Mouse (Mus musculus) layer of hippocampus, adult 8-10 months (tissue): ENCODE results near the gene Fbxl4. TPM values are rescaled to one million over a fixed set of nuclear protein-coding genes. Genes with fewer than 3 reads are reported as not detected.
"Not testable (repeated sequence)": the region's sequence is repeated elsewhere in the genome, so short reads cannot be mapped to it uniquely, and the experiment has no call there.

Experiments used
- DNase-seq, 2 experiments: peaks; one replicate each; pipeline ENCODE4 v3.0.0; 2022; ENCODE audit warnings: low spot score in 2 of 2
- total RNA-seq, 4 experiments: library from RNA; stranded (reverse); gene quantifications; 2 replicates each; pipeline ENCODE4 v1.2.4; 2022

Fbxl4 gene
- total RNA-seq: 10 to 100 TPM; 15.5 to 19.6 (median 18.6) TPM

- peak; percentile 71 to 81 for DNase-seq
Observed at GRCm38 (mm10) chr4:22357266-22357930, at the start of gene Fbxl4. TSS of gene Fbxl4 (plus strand) at chr4:22357543.

- DNase-seq: no peak
Observed at GRCm38 (mm10) chr4:22314564-22314963, 42.8 kb upstream of the Fbxl4 start.

- no peak for DNase-seq
Observed at GRCm38 (mm10) chr4:22342816-22343573, 14.3 kb upstream of the Fbxl4 start.

- DNase-seq: not testable (repeated sequence)
Observed at GRCm38 (mm10) chr4:22349086-22349485, 8.3 kb upstream of the Fbxl4 start.

- no peak for DNase-seq
Observed at GRCm38 (mm10) chr4:22357931-22358300, 573 bp downstream of the Fbxl4 start.

- no peak for DNase-seq
Observed at GRCm38 (mm10) chr4:22358487-22358886, 1.1 kb downstream of the Fbxl4 start.

- DNase-seq: no peak
Observed at GRCm38 (mm10) chr4:22367368-22367767, 10.0 kb downstream of the Fbxl4 start.

- DNase-seq: no peak
Observed at GRCm38 (mm10) chr4:22378516-22378915, 21.2 kb downstream of the Fbxl4 start.

GRCm38 (mm10) chr4:22380646-22381045 lies 23.3 kb downstream of the Fbxl4 start:
- DNase-seq: no peak

GRCm38 (mm10) chr4:22383528-22384265 lies 26.4 kb downstream of the Fbxl4 start:
- DNase-seq: no peak

GRCm38 (mm10) chr4:22390045-22390444 lies 32.7 kb downstream of the Fbxl4 start:
- DNase-seq: no peak

- DNase-seq: no peak
Observed at GRCm38 (mm10) chr4:22392777-22393473, 35.6 kb downstream of the Fbxl4 start.

GRCm38 (mm10) chr4:22395404-22395803 lies 38.1 kb downstream of the Fbxl4 start:
- no peak for DNase-seq

GRCm38 (mm10) chr4:22396484-22397000 lies 39.2 kb downstream of the Fbxl4 start:
- no peak for DNase-seq

- no peak for DNase-seq
Observed at GRCm38 (mm10) chr4:22397003-22397402, 39.7 kb downstream of the Fbxl4 start.

- DNase-seq: no peak
Observed at GRCm38 (mm10) chr4:22402032-22402431, 44.7 kb downstream of the Fbxl4 start.

GRCm38 (mm10) chr4:22402930-22403329 lies 45.6 kb downstream of the Fbxl4 start:
- no peak for DNase-seq

- DNase-seq: no peak
Observed at GRCm38 (mm10) chr4:22420627-22421026, 63.3 kb downstream of the Fbxl4 start.

- DNase-seq: no peak
Observed at GRCm38 (mm10) chr4:22422400-22422799, 65.1 kb downstream of the Fbxl4 start.

- DNase-seq: no peak
Observed at GRCm38 (mm10) chr4:22428150-22428549, 70.8 kb downstream of the Fbxl4 start.

- DNase-seq: no peak
Observed at GRCm38 (mm10) chr4:22469575-22469974, 112.2 kb downstream of the Fbxl4 start.
